Mouse (Mus musculus): ENCODE measurements around the gene Cnpy4. TPM values are rescaled to one million over a fixed set of nuclear protein-coding genes. Genes with fewer than 3 reads are reported as not detected.
A peak's percentile ranks its signal among the peaks of the same experiment; 100 is the strongest.

The Cnpy4 gene
- polyA plus RNA-seq, 1 experiment from 2014 or later, result 69.7 TPM

DNA sequence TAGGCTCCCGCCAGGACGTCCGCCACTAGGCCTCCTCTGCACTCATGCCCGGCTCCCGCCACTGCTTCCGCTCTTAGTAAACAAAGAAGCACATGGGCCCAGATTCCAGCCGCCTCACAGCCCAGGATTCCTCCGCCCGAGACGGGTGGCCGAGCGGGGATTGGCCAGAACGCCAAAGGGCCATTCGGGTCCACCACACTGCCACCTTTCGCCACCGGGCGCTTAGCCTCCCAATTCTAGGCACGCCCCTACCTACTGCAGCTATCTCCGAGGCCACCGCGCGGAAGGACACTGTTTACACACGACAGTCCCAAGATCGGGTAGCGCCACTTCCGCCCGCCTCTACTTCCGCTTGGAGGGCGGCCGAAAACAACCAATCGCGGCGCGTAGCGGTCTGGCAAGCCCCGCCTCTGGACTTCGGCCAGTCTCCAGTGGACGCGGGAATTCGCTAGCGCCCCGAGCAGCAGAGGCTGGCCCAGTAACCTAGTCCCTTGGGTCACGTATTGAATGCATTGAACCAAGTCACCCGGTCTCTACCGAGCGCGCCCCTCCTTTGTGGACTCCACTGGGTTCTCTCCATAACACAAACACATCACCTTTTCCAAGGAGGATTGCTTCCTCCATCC, 16.2 kb upstream of the Cnpy4 start:
- WGBS, result under 1% methylated on average over 47 of the region's 47 CpGs

GRCm38 (mm10) chr5:138171695-138172491, 15.4 kb upstream of the Cnpy4 start, which contains the start of the genes Ap4m1 and Mcm7:
Gene Ap4m1 (plus strand): TSS chr5:138172002.
Gene Mcm7 (minus strand): TSS chr5:138172422.
- peaks cover 13% of the 10 kb centered on the region for H3K4me1 ChIP-seq
- H3K4me3 ChIP-seq, result peak within 1 kb of the TSS; percentile 83
- peak within 1 kb of the TSS; percentile 71 for H3K9ac ChIP-seq
- ATAC-seq (ENCODE audit: insufficient number of reproducible peaks, low FRiP score, low TSS enrichment, low read depth), result peak; percentile 91
- peaks cover 53% of the 10 kb centered on the region for H3K36me3 ChIP-seq
- peak within 1 kb of the TSS; percentile 88 for H3K4me2 ChIP-seq
- under 1% methylated on average over 54 of the region's 54 CpGs for WGBS
- H3K27me3 ChIP-seq, result no peaks in the 10 kb centered on the region
- no peaks in the 10 kb centered on the region for H3K9me3 ChIP-seq
- peak within 1 kb of the TSS; percentile 94 for H3K27ac ChIP-seq

More for the DNA sequence above, 16.2 kb upstream of the Cnpy4 start:
- H3K4me2 ChIP-seq, result peak overlapping the region; percentile 88
- H3K4me3 ChIP-seq, result peak overlapping the region; percentile 83
- H3K9me3 ChIP-seq, result no peaks in the 10 kb centered on the region
- peak overlapping the region; percentile 94 for H3K27ac ChIP-seq
- ATAC-seq (ENCODE audit: insufficient number of reproducible peaks, low FRiP score, low TSS enrichment, low read depth), result peak; percentile 76
- H3K4me1 ChIP-seq, result peaks cover 13% of the 10 kb centered on the region
- peak overlapping the region; percentile 71 for H3K9ac ChIP-seq
- H3K36me3 ChIP-seq, result peaks cover 56% of the 10 kb centered on the region
- no peaks in the 10 kb centered on the region for H3K27me3 ChIP-seq

DNA sequence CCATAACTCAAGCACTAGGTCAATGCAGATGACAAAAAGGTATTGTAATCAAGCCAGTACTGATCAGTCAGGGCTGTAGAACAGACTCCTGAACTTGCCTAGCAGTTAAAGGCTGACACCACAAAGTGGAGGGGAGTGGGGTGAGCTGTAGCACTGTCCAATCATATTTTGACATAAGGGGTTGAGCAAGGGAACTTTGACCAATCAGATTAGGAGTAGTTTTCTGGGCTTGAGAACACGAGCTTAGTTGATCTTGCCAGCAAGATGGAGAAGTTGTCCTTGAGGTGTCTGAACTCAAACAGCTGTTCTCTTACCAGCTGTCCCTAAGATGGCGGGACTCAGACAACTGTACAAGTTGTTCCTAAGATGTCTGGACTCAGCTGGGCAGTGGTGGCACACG, 14.1 kb upstream of the Cnpy4 start:
- H3K9me3 ChIP-seq, result no peaks in the 10 kb centered on the region
- H3K27me3 ChIP-seq, result no peaks in the 10 kb centered on the region
- ATAC-seq (ENCODE audit: insufficient number of reproducible peaks, low FRiP score, low TSS enrichment, low read depth), result no peak
- 72% methylated on average over 3 of the region's 3 CpGs for WGBS
- H3K4me2 ChIP-seq, result peak overlapping the region; percentile 88; the same call in 1 of the 2 replicates
- H3K4me3 ChIP-seq, result peak overlapping the region; percentile 83; the same call in 1 of the 2 replicates
- H3K36me3 ChIP-seq, result peaks cover 53% of the 10 kb centered on the region
- no peak overlapping the region for H3K27ac ChIP-seq
- H3K9ac ChIP-seq, result no peak overlapping the region
- H3K4me1 ChIP-seq, result peaks cover 13% of the 10 kb centered on the region

GRCm38 (mm10) chr5:138187661-138188306, 499 bp downstream of the Cnpy4 start:
- Histone ChIP-seq H3K9me3 (no peaks in the 10 kb centered on the region), H3K4me1 (peaks cover 17% of the 10 kb centered on the region), H3K27ac (peak overlapping the region; percentile 84), H3K27me3 (no peaks in the 10 kb centered on the region), H3K4me2 (peak overlapping the region; percentile 74), H3K4me3 (peak overlapping the region; percentile 77), H3K36me3 (peaks cover 47% of the 10 kb centered on the region), H3K9ac (peak overlapping the region; percentile 67)
- under 1% methylated on average over 10 of the region's 10 CpGs for WGBS
- ATAC-seq (ENCODE audit: insufficient number of reproducible peaks, low FRiP score, low TSS enrichment, low read depth), result peak; percentile 77

DNA sequence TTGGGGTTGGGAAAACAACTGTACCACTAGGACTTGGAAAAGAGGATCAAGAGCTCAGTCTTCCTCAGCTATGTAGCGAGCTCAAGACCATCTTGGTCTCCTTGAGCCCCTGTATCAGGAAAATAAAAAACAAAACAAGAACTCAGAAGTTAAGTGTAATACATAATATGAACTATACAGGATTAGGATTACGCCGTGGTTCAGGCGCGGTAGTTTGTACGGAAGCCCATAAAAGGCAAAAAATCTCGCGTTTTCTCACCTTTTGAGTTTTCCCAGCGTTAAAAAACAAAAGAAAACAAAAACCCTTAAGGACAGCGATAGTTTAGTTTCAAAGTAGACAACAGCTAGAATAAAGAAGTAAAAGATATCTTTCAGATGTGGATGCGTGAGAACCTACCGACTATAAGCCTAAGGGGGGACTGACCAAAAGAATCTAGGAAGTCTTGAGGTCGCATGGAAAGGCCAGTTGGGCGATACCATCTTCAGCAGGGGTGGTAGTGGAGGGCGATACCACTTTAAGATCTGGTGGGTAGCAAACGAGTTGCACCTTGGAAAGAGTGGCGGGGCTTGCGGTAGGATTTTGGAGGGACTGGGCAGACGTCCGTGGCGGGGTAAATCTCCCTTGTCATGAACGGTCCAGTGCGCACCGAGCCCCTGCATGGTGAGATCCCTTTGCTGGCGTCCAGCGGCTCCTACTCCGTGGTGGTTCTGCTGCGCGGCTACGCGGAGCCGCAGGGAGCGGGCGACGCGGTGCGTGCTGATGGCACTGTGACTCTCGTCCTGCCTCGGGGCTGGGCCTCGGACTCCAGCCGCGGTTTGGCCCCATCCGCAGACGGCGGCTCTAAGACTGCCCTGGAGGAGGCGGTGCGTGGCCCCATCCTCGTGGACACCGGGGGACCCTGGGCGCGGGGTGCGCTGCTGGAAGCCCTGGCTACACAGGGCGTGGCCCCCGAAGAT, 6.8 kb downstream of the Cnpy4 start, which contains the start of gene Mblac1:
Gene Mblac1, plus strand, starts transcription at position 544 of the 957 bp plus-strand sequence.
- peak within 1 kb of the TSS; percentile 90 for H3K9ac ChIP-seq
- H3K4me3 ChIP-seq, result peak within 1 kb of the TSS; percentile 74
- WGBS, result 7% methylated on average over 54 of the region's 54 CpGs
- peak within 1 kb of the TSS; percentile 89 for H3K27ac ChIP-seq
- peaks cover 35% of the 10 kb centered on the region for H3K36me3 ChIP-seq
- peak within 1 kb of the TSS; percentile 78 for H3K4me2 ChIP-seq
- ATAC-seq (ENCODE audit: insufficient number of reproducible peaks, low FRiP score, low TSS enrichment, low read depth), result peak; percentile 81
- peaks cover 7% of the 10 kb centered on the region for H3K4me1 ChIP-seq
- H3K9me3 ChIP-seq, result no peaks in the 10 kb centered on the region
- H3K27me3 ChIP-seq, result no peaks in the 10 kb centered on the region

DNA sequence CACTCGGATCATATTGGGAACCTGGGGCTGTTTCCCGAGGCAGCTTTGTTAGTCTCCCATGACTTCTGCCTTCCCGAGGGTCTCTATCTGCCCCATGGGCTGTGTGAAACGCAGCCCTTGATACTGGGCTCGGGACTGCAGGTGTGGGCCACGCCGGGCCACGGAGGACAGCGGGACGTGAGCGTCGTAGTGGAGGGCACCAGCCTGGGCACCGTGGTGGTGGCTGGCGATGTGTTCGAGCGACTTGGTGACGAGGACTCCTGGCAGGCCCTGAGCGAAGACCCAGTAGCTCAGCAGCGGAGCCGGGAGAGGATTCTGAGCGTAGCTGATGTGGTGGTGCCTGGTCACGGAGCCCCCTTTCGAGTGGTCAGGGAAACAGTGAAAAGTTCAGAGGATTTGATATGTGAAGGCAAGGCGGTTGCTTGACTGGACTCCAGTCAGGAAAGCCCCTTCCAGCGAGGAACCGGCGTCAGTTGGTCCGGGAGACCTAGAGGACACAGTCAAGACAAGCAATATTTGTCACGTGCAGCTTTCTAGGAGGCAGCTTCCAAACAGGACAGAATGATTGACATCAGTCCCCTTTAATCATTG, 7.6 kb downstream of the Cnpy4 start:
- Histone ChIP-seq H3K27me3 (no peaks in the 10 kb centered on the region), H3K27ac (peak overlapping the region; percentile 89), H3K4me1 (peaks cover 7% of the 10 kb centered on the region), H3K4me3 (peak overlapping the region; percentile 74), H3K36me3 (peaks cover 31% of the 10 kb centered on the region), H3K9ac (peak overlapping the region; percentile 90), H3K4me2 (peak overlapping the region; percentile 78), H3K9me3 (no peaks in the 10 kb centered on the region)
- ATAC-seq (ENCODE audit: insufficient number of reproducible peaks, low FRiP score, low TSS enrichment, low read depth), result peak; percentile 56; the same call in 1 of the 2 replicates
- WGBS, result 2% methylated on average over 29 of the region's 29 CpGs

DNA sequence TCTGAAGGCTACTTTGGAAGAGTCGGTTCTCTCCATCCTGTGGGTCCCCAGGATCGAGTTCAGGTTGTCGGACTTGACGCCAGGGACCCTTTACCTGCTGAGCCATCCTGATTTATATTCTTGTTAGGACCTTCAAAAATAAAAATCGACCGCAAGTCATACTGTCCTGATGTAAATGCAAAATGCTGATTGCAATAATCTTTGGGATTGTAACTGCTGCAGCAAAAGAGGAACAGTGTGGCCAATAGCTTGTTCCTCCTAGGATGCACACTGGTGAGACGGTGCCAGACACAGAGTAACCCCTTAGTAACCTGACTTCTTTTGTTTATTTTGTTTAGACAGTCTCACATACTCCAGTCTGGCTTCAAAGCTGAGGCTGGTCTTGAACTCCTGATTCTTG, 8.2 kb downstream of the Cnpy4 start:
- H3K36me3 ChIP-seq, result peaks cover 25% of the 10 kb centered on the region
- no peaks in the 10 kb centered on the region for H3K27me3 ChIP-seq
- H3K4me3 ChIP-seq, result peak overlapping the region; percentile 74; the same call in 1 of the 2 replicates
- H3K27ac ChIP-seq, result no peak overlapping the region
- peak overlapping the region; percentile 78 for H3K4me2 ChIP-seq
- H3K9ac ChIP-seq, result no peak overlapping the region
- H3K4me1 ChIP-seq, result peaks cover 7% of the 10 kb centered on the region
- H3K9me3 ChIP-seq, result no peaks in the 10 kb centered on the region
- ATAC-seq (ENCODE audit: insufficient number of reproducible peaks, low FRiP score, low TSS enrichment, low read depth), result no peak
- WGBS, result 69% methylated on average over 7 of the region's 7 CpGs

DNA sequence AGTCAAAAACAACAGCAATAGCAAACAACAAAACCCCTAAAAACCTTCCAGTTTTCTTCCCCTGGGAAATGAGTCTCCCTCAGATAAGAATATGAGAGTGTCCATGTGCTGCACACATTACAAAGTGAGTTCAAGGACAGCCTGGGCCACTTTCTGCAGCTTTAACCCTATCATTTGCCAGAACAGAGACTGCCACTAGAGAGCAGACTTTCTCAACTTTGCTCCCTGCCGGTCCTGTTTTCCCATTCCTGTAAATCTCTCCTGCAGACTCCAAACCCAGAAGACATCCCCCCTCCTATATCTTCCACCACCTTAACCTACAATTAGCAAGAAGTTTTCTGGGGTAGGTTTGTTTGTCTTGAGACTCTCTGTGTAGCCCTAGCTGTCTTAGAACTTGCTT, 12.3 kb downstream of the Cnpy4 start:
- Histone ChIP-seq H3K4me2 (no peak overlapping the region), H3K4me1 (peaks cover 7% of the 10 kb centered on the region; the same call in 1 of the 2 replicates), H3K27me3 (no peaks in the 10 kb centered on the region), H3K27ac (no peak overlapping the region), H3K4me3 (no peak overlapping the region), H3K36me3 (no peaks in the 10 kb centered on the region), H3K9ac (no peak overlapping the region), H3K9me3 (no peaks in the 10 kb centered on the region)
- no peak for ATAC-seq (ENCODE audit: insufficient number of reproducible peaks, low FRiP score, low TSS enrichment, low read depth)
- WGBS, result 7% methylated on average over 1 of the region's 1 CpGs

DNA sequence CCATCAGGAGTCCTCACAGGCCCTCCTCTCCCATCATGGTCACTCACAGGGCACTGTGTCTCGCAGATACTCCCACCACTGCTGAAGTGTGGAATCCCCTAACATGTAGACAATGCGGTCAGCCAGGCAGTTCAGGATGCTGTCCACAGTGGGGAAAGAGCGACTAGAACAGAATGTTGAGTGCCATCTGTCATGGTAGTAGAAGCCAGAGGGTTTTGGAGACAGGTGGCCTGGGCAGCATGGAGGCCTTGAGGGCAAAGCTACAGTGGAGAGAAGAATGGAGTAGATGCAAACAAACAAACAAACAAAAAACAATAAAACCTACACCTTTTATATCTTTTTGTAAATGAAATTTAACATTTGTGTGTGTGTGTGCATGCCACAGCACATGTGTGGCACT, 14.8 kb downstream of the Cnpy4 start:
- H3K9ac ChIP-seq, result no peak overlapping the region
- H3K4me2 ChIP-seq, result no peak overlapping the region
- H3K27me3 ChIP-seq, result no peaks in the 10 kb centered on the region
- no peaks in the 10 kb centered on the region for H3K9me3 ChIP-seq
- H3K4me1 ChIP-seq, result no peaks in the 10 kb centered on the region
- ATAC-seq (ENCODE audit: insufficient number of reproducible peaks, low FRiP score, low TSS enrichment, low read depth), result no peak
- no peak overlapping the region for H3K27ac ChIP-seq
- no peaks in the 10 kb centered on the region for H3K36me3 ChIP-seq
- H3K4me3 ChIP-seq, result no peak overlapping the region
- WGBS, result 87% methylated on average over 3 of the region's 3 CpGs

DNA sequence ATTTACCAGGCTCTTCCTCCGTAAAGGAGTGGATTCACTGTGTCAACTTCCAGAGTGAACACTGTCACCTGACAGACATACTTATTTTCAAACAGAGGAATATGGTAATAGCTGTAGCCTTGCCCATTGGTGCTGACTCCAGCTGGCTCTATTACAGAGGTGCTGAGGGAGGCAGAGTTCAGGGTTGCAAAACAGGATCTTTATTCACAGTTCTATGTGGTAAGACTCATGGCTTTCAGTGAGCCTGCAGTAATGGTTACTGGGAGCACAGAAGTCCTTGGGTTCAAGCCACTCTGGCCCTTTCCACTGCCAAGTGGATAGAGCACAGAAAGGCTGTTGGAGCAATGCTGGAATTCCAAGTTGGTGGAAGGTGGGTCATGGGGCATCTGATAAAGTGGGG, 20.0 kb downstream of the Cnpy4 start:
- H3K4me3 ChIP-seq, result no peak overlapping the region
- no peaks in the 10 kb centered on the region for H3K4me1 ChIP-seq
- ATAC-seq (ENCODE audit: insufficient number of reproducible peaks, low FRiP score, low TSS enrichment, low read depth), result no peak
- no peak overlapping the region for H3K9ac ChIP-seq
- no peaks in the 10 kb centered on the region for H3K36me3 ChIP-seq
- no peak overlapping the region for H3K4me2 ChIP-seq
- WGBS, result 86% methylated on average over 1 of the region's 1 CpGs
- H3K27me3 ChIP-seq, result no peaks in the 10 kb centered on the region
- no peaks in the 10 kb centered on the region for H3K9me3 ChIP-seq
- H3K27ac ChIP-seq, result no peak overlapping the region

DNA sequence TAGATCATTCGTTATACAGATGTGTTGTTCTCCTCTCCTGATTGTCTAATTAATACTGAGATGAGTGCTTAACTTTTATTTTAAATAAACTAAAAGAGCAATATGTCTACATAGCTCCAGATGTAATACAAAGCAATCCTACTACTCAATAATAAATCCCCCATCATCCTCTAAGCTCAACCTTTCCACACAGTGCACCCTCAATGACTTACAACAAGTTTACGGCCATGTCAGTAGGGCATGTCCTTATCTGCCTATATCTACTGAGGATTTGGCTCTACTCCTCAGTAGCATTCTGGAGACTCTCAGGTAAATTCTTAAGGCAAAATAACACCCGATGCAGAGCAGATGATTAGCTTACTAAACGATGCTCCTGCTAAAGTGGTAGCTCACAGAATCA, 20.6 kb downstream of the Cnpy4 start:
- Histone ChIP-seq H3K9ac (no peak overlapping the region), H3K4me1 (no peaks in the 10 kb centered on the region), H3K27me3 (no peaks in the 10 kb centered on the region), H3K4me3 (no peak overlapping the region), H3K27ac (no peak overlapping the region), H3K36me3 (no peaks in the 10 kb centered on the region), H3K4me2 (no peak overlapping the region), H3K9me3 (no peaks in the 10 kb centered on the region)
- ATAC-seq (ENCODE audit: insufficient number of reproducible peaks, low FRiP score, low TSS enrichment, low read depth), result no peak
- 85% methylated on average over 4 of the region's 4 CpGs for WGBS
